Mouse (Mus musculus): ENCODE data around the gene Anapc4. TPM values are rescaled to one million over a fixed set of nuclear protein-coding genes. Genes with fewer than 3 reads are reported as not detected.
A peak's percentile ranks its signal among the peaks of the same experiment; 100 is the strongest.

The Anapc4 gene
- 10 to 100 TPM; 61.2 to 70.6 TPM for total RNA-seq (2021)
- long read RNA-seq, experiment 1, transcript Anapc4-201 (28 exons, 3,854 nt): major isoform, 70 of 80 reads
- long read RNA-seq, experiment 1, partial matches to known transcripts: 1 of 80 reads
- long read RNA-seq, experiment 1, other reads (novel, unspliced or antisense): 9 of 80 reads
- long read RNA-seq, experiment 2, transcript Anapc4-201 (28 exons, 3,854 nt): major isoform, 59 of 73 reads
- long read RNA-seq, experiment 2, partial matches to known transcripts: 2 of 73 reads
- long read RNA-seq, experiment 2, other reads (novel, unspliced or antisense): 11 of 73 reads

- DNase-seq (ENCODE audit: low spot score in 2 of 2): peak; percentile 99 to 100
Observed at GRCm38 (mm10) chr5:52833761-52834274, at the start of gene Anapc4. TSS of gene Anapc4 (plus strand) at chr5:52834012.

- DNase-seq (ENCODE audit: low spot score in 2 of 2): no peak
Observed at GRCm38 (mm10) chr5:52786556-52787322, 47.1 kb upstream of the Anapc4 start.

GRCm38 (mm10) chr5:52793230-52793629 lies 40.6 kb upstream of the Anapc4 start:
- no peak for DNase-seq (ENCODE audit: low spot score in 2 of 2)

- no peak for DNase-seq (ENCODE audit: low spot score in 2 of 2)
Observed at GRCm38 (mm10) chr5:52794109-52794508, 39.7 kb upstream of the Anapc4 start.

- DNase-seq (ENCODE audit: low spot score in 2 of 2): no peak
Observed at GRCm38 (mm10) chr5:52799274-52799985, 34.4 kb upstream of the Anapc4 start.

- DNase-seq (ENCODE audit: low spot score in 2 of 2): no peak
Observed at GRCm38 (mm10) chr5:52805801-52806200, 28.0 kb upstream of the Anapc4 start.

GRCm38 (mm10) chr5:52806349-52806748 lies 27.5 kb upstream of the Anapc4 start:
- DNase-seq (ENCODE audit: low spot score in 2 of 2): no peak

- no peak for DNase-seq (ENCODE audit: low spot score in 2 of 2)
Observed at GRCm38 (mm10) chr5:52807030-52807429, 26.8 kb upstream of the Anapc4 start.

- DNase-seq (ENCODE audit: low spot score in 2 of 2): no peak
Observed at GRCm38 (mm10) chr5:52810446-52810845, 23.4 kb upstream of the Anapc4 start.

GRCm38 (mm10) chr5:52811056-52811455 lies 22.8 kb upstream of the Anapc4 start:
- DNase-seq (ENCODE audit: low spot score in 2 of 2): no peak

- no peak for DNase-seq (ENCODE audit: low spot score in 2 of 2)
Observed at GRCm38 (mm10) chr5:52812456-52812855, 21.4 kb upstream of the Anapc4 start.

GRCm38 (mm10) chr5:52813312-52813711 lies 20.5 kb upstream of the Anapc4 start:
- no peak for DNase-seq (ENCODE audit: low spot score in 2 of 2)

- DNase-seq (ENCODE audit: low spot score in 2 of 2): no peak
Observed at GRCm38 (mm10) chr5:52818676-52819075, 15.1 kb upstream of the Anapc4 start.

- peak in 1 of 2 experiments; percentile 26 for DNase-seq (ENCODE audit: low spot score in 2 of 2)
Observed at GRCm38 (mm10) chr5:52821691-52822090, 12.1 kb upstream of the Anapc4 start.

- DNase-seq (ENCODE audit: low spot score in 2 of 2): no peak
Observed at GRCm38 (mm10) chr5:52827923-52828322, 5.9 kb upstream of the Anapc4 start.

- no peak for DNase-seq (ENCODE audit: low spot score in 2 of 2)
Observed at GRCm38 (mm10) chr5:52833005-52833404, 807 bp upstream of the Anapc4 start.

GRCm38 (mm10) chr5:52834386-52834785 lies 574 bp downstream of the Anapc4 start:
- DNase-seq (ENCODE audit: low spot score in 2 of 2): no peak

GRCm38 (mm10) chr5:52844319-52844718 lies 10.5 kb downstream of the Anapc4 start:
- no peak for DNase-seq (ENCODE audit: low spot score in 2 of 2)

GRCm38 (mm10) chr5:52855727-52856126 lies 21.9 kb downstream of the Anapc4 start:
- DNase-seq (ENCODE audit: low spot score in 2 of 2): no peak

GRCm38 (mm10) chr5:52864446-52864845 lies 30.6 kb downstream of the Anapc4 start:
- no peak for DNase-seq (ENCODE audit: low spot score in 2 of 2)

GRCm38 (mm10) chr5:52865825-52866224 lies 32.0 kb downstream of the Anapc4 start:
- DNase-seq (ENCODE audit: low spot score in 2 of 2): peak in 1 of 2 experiments; percentile 35
